Mouse (Mus musculus) midbrain, embryonic 14.5 days (tissue): ENCODE data around the gene Olfr457. TPM values are rescaled to one million over a fixed set of nuclear protein-coding genes. Genes with fewer than 3 reads are reported as not detected.

Source experiments
- ATAC-seq: fragments of 200-750 bp; cut with Nextera tagmentation; 2 replicates; pipeline ENCODE4 v1.8.0; 2017; ENCODE audit warnings: moderate number of reproducible peaks, moderate library complexity; ENCODE audit not compliant: low FRiP score, low TSS enrichment
- DNase-seq: peaks from one replicate; pipeline ENCODE4 v3.0.0-alpha.2; 2015
- H3K27ac ChIP-seq: fragments of 300-500 bp; sonication (generic); replicated peaks from 2 replicates; pipeline ENCODE4 v1.5.1; 2014; ENCODE audit warnings: mild to moderate bottlenecking, low read depth, low read length, moderate library complexity
- H3K27me3 ChIP-seq: fragments of 300-500 bp; sonication (generic); 2 replicates; pipeline ENCODE4 v1.6.1; 2014; ENCODE audit warnings: low read length, control low read depth, mixed read lengths; ENCODE audit not compliant: control insufficient read depth, insufficient read depth
- H3K36me3 ChIP-seq: fragments of 300-500 bp; sonication (generic); 2 replicates; pipeline ENCODE4 v1.6.1; 2014; ENCODE audit warnings: low read length, control low read depth; ENCODE audit not compliant: control insufficient read depth, insufficient read depth
- H3K4me1 ChIP-seq: fragments of 300-500 bp; sonication (generic); 2 replicates; pipeline ENCODE4 v1.6.1; 2014; ENCODE audit warnings: mild to moderate bottlenecking, antibody characterized with exemption, low read length, control low read depth; ENCODE audit not compliant: control insufficient read depth, insufficient read depth
- H3K4me2 ChIP-seq: fragments of 300-500 bp; sonication (generic); 2 replicates; pipeline ENCODE4 v1.6.1; 2014; ENCODE audit warnings: mild to moderate bottlenecking, low read length, moderate library complexity
- H3K4me3 ChIP-seq: fragments of 300-500 bp; sonication (generic); replicated peaks from 2 replicates; pipeline ENCODE4 v1.5.1; 2014; ENCODE audit warnings: low read depth, low read length
- H3K9ac ChIP-seq: fragments of 300-500 bp; sonication (generic); replicated peaks from 2 replicates; pipeline ENCODE4 v1.6.1; 2014; ENCODE audit warnings: mild to moderate bottlenecking, low read length, moderate library complexity
- H3K9me3 ChIP-seq: fragments of 300-500 bp; sonication (generic); 2 replicates; pipeline ENCODE4 v1.6.1; 2016; ENCODE audit warnings: low read length, control low read depth, mixed read lengths; ENCODE audit not compliant: control insufficient read depth
- WGBS: fragments of 180-500 bp; shearing (Covaris S2); extraction: QIAGEN DNeasy Blood & Tissue Kit; methylation state at CpG from one replicate; pipeline ENCODE4 v1.1.7; 2014; 5-methylcytosine and 5-hydroxymethylcytosine counted together
- polyA plus RNA-seq: library from polyadenylated mRNA; unstranded; fragments of >200 nt; fragmentation: Nextera tagmentation; extraction: Ambion mirVana; gene quantifications from 2 replicates; pipeline ENCODE4 v1.2.1, GENCODE M21; 2014

The Olfr457 gene
- polyA plus RNA-seq, 1 experiment from 2014 or later, result 0.20 TPM

DNA sequence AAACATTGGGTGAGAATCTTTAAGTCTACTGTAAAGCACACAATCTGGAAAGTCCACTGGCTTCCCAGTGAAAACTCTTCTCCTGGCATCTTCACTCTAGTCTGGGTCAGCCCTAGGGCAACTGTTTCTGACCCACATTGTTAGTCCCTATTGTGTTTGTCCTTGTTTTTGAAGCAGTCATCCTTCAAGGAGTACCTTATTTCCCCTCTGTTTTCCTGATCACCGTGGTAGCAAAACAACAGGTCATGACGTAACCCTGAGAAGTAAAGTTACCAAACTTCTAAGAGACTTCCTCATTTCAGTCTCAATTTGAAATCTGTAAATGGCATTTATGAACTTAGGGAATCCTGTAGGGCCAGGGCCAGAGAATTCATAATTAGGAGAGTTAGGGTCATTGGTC is 54.7 kb downstream of the Olfr457 start:
- Histone ChIP-seq H3K4me3 (no peak overlapping the region), H3K9me3 (no peaks in the 10 kb centered on the region), H3K27ac (no peak overlapping the region), H3K4me1 (no peaks in the 10 kb centered on the region), H3K36me3 (no peaks in the 10 kb centered on the region), H3K4me2 (no peak overlapping the region), H3K27me3 (no peaks in the 10 kb centered on the region), H3K9ac (no peak overlapping the region)
- ATAC-seq (no peak), DNase-seq (no peak)
- WGBS, result 72% methylated on average over 2 of the region's 2 CpGs

DNA sequence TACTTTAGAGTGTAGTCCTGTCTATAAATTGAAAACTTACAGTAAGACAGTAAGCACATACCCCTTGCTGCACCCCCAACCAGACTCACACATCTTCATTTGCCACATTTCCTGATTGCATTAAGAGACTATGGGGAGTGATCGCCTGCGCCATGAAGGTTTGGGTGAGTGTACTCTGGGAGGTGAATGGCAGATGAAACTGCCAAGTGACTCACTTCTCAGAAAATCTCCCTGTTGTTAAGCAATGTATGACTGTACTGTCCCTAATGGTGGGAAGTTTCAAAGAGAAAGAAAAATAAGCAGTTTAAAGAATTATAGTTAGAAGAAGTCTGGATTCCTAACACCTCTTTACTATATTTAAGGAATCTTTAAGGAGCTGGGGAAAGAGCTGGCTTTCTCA is 56.7 kb downstream of the Olfr457 start:
- WGBS, result 92% methylated on average over 2 of the region's 2 CpGs
- Histone ChIP-seq H3K27ac (no peak overlapping the region), H3K9ac (no peak overlapping the region), H3K4me1 (no peaks in the 10 kb centered on the region), H3K9me3 (no peaks in the 10 kb centered on the region), H3K4me3 (no peak overlapping the region), H3K36me3 (no peaks in the 10 kb centered on the region), H3K4me2 (no peak overlapping the region), H3K27me3 (no peaks in the 10 kb centered on the region)
- DNase-seq, result no peak
- no peak for ATAC-seq

Other genes starting within 250 kb of the Olfr457 start
- gene Gstk1, start 230.4 kb downstream of the Olfr457 start, polyA plus RNA-seq, result 8.4 and 10.2 TPM in 2 replicates
- 0.18 TPM in 1 of 2 replicates, not detected in the other for gene Tmem139, start 214.4 kb downstream of the Olfr457 start, polyA plus RNA-seq
- gene Casp2, start 211.3 kb downstream of the Olfr457 start, polyA plus RNA-seq, result 41.9 and 51.0 TPM in 2 replicates
- 2.8 and 3.4 TPM in 2 replicates for gene Clcn1, start 189.7 kb downstream of the Olfr457 start, polyA plus RNA-seq
- 4.6 and 6.2 TPM in 2 replicates for gene Fam131b, start 151.7 kb downstream of the Olfr457 start, polyA plus RNA-seq
- gene Zyx, start 126.7 kb downstream of the Olfr457 start, polyA plus RNA-seq, result 42.1 and 55.7 TPM in 2 replicates
- gene Epha1, start 103.1 kb downstream of the Olfr457 start, polyA plus RNA-seq, result 0.09 and 0.14 TPM in 2 replicates
- not detected in 2 replicates for gene Tas2r143, start 76.1 kb downstream of the Olfr457 start, polyA plus RNA-seq
- not detected in 2 replicates for gene Tas2r135, start 70.9 kb downstream of the Olfr457 start, polyA plus RNA-seq
- not detected in 2 replicates for gene Tas2r126, start 41.8 kb downstream of the Olfr457 start, polyA plus RNA-seq
- gene Olfr458, start 11.1 kb downstream of the Olfr457 start, polyA plus RNA-seq, result not detected in 2 replicates
- gene Olfr456, start 10.9 kb upstream of the Olfr457 start, polyA plus RNA-seq, result not detected in 2 replicates
- gene Olfr455, start 71.3 kb upstream of the Olfr457 start, polyA plus RNA-seq, result not detected in 2 replicates
- gene Tcaf3, start 121.4 kb upstream of the Olfr457 start, polyA plus RNA-seq, result not detected in 2 replicates
- 0.46 and 0.93 TPM in 2 replicates for gene Tcaf2, start 168.9 kb upstream of the Olfr457 start, polyA plus RNA-seq
- 199 and 236 TPM in 2 replicates for gene Tcaf1, start 233.8 kb upstream of the Olfr457 start, polyA plus RNA-seq